Comparison of ENCODE assay signal across 8 mouse cellular contexts in the genomic region with DNA sequence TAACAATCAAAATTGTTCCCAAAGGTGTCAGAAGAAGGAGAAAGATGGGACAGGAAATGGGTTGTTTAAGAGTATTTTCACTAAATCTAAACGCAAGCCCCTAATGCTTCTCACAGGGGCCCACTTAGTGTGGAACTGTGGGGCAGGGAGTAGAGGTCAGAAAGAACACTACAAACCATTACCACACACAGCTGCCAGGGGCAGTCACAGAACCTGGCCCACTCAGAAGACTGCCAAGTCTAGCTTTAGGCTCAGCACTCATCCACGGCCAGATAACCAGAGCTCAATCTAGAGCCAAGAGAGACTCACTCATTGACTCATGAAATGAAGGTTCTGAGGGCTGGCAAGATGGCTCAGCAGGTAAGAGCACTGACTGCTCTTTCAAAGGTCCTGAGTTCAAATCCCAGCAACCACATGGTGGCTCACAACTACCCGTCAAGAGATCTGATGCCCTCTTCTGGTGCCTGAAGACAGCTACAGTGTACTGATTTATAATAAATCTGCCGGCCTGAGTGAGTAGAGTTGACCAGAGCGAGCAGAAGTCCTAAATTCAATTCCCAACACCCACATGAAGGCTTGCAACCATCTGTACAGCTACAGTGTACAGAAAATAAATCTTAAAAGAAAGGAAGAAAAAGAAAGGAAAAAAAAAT. TPM values are rescaled to one million over a fixed set of nuclear protein-coding genes. Genes with fewer than 3 reads are reported as not detected.
DNase-seq lines count a peak whose midpoint lies in the region; ATAC-seq and TF ChIP-seq lines count a peak whose summit lies in the region.

No protein-coding gene starts in this region.

- peak overlapping the region; percentile 90 for H3K4me2 ChIP-seq in forebrain, embryonic 12.5 days
- peak overlapping the region; percentile 82 for H3K4me2 ChIP-seq in limb, embryonic 14.5 days (replicated peaks; ENCODE audit: low read depth, low read length, severe bottlenecking)
- peak overlapping the region; percentile 82 for H3K4me2 ChIP-seq in stomach, embryonic 16.5 days (ENCODE audit: low read depth, low read length)

- ATAC-seq in megakaryocyte, adult 5-6 weeks (ENCODE audit: poor library complexity, severe bottlenecking): no peak
- ATAC-seq in forebrain, embryonic 12.5 days (ENCODE audit: low FRiP score): no peak
- ATAC-seq in limb, embryonic 14.5 days (ENCODE audit: low FRiP score, low read depth): no peak
- ATAC-seq in stomach, embryonic 16.5 days (ENCODE audit: insufficient read depth, low FRiP score): no peak

- H3K4me3 ChIP-seq in megakaryocyte, embryonic 14.5 days (replicated peaks): peak overlapping the region; percentile 94
- H3K4me3 ChIP-seq in forebrain, embryonic 12.5 days (replicated peaks): peak overlapping the region; percentile 82
- H3K4me3 ChIP-seq in limb, embryonic 14.5 days (replicated peaks; ENCODE audit: low read length): peak overlapping the region; percentile 74
- peak overlapping the region; percentile 94 for H3K4me3 ChIP-seq in stomach, embryonic 16.5 days (replicated peaks; ENCODE audit: low read length)

- TF ChIP-seq POLR2A in limb, embryonic 14.5 days (IDR thresholded peaks at IDR 0.05; ENCODE audit: borderline replicate concordance, extremely low read depth, insufficient read depth, insufficient read length): no peak

- H3K9me3 ChIP-seq in megakaryocyte, embryonic 14.5 days: 0 out of 2 replicates have a peak, but pooled peaks cover 4% of the 10 kb centered on the region
- no peaks in the 10 kb centered on the region for H3K9me3 ChIP-seq in forebrain, embryonic 12.5 days
- H3K9me3 ChIP-seq in limb, embryonic 14.5 days (ENCODE audit: control insufficient read depth, low read length): no peaks in the 10 kb centered on the region
- H3K9me3 ChIP-seq in stomach, embryonic 16.5 days (replicated peaks; ENCODE audit: control insufficient read depth, low read length): no peaks in the 10 kb centered on the region

- peaks cover 47% of the 10 kb centered on the region for H3K27me3 ChIP-seq in megakaryocyte, embryonic 14.5 days (replicated peaks)
- no peaks in the 10 kb centered on the region for H3K27me3 ChIP-seq in forebrain, embryonic 12.5 days
- no peaks in the 10 kb centered on the region for H3K27me3 ChIP-seq in limb, embryonic 14.5 days (ENCODE audit: control insufficient read depth, insufficient read depth, low read length)
- no peaks in the 10 kb centered on the region for H3K27me3 ChIP-seq in stomach, embryonic 16.5 days (ENCODE audit: control insufficient read depth, insufficient read depth, low read length)

- peak overlapping the region; percentile 89 for H3K27ac ChIP-seq in forebrain, embryonic 12.5 days
- H3K27ac ChIP-seq in limb, embryonic 14.5 days (replicated peaks; ENCODE audit: low read depth, low read length): peak overlapping the region; percentile 96
- peak overlapping the region; percentile 97 for H3K27ac ChIP-seq in stomach, embryonic 16.5 days (ENCODE audit: low read length)

- DNase-seq in limb, embryonic 14.5 days (ENCODE audit: low spot score): no peak
- no peak for DNase-seq in cerebellum, adult 11-12 months
- no peak for DNase-seq in c-Kit-positive CD71-positive TER-119-positive erythroid progenitor cells, embryonic 14.5 days (ENCODE audit: low spot score)
- no peak for DNase-seq in urinary bladder, postnatal 25 days (ENCODE audit: low spot score)

- H3K36me3 ChIP-seq in megakaryocyte, embryonic 14.5 days (replicated peaks; ENCODE audit: low read length): peaks cover 50% of the 10 kb centered on the region
- peaks cover 36% of the 10 kb centered on the region for H3K36me3 ChIP-seq in forebrain, embryonic 12.5 days (replicated peaks)
- peaks cover 37% of the 10 kb centered on the region for H3K36me3 ChIP-seq in limb, embryonic 14.5 days (ENCODE audit: control insufficient read depth, insufficient read depth, low read length)
- H3K36me3 ChIP-seq in stomach, embryonic 16.5 days (ENCODE audit: control insufficient read depth, insufficient read depth, low read length): peaks cover 30% of the 10 kb centered on the region

- WGBS in forebrain, embryonic 12.5 days: 51% methylated on average over 5 of the region's 5 CpGs
- 43% methylated on average over 5 of the region's 5 CpGs for WGBS in limb, embryonic 14.5 days
- 28% methylated on average over 5 of the region's 5 CpGs for WGBS in stomach, embryonic 16.5 days

- H3K9ac ChIP-seq in forebrain, embryonic 12.5 days: peak overlapping the region; percentile 96
- peak overlapping the region; percentile 95 for H3K9ac ChIP-seq in limb, embryonic 14.5 days (ENCODE audit: low read depth, low read length, severe bottlenecking)
- H3K9ac ChIP-seq in stomach, embryonic 16.5 days (ENCODE audit: low read length): peak overlapping the region; percentile 98

- H3K4me1 ChIP-seq in megakaryocyte, embryonic 14.5 days: peaks cover 33% of the 10 kb centered on the region
- peaks cover 53% of the 10 kb centered on the region for H3K4me1 ChIP-seq in forebrain, embryonic 12.5 days
- peaks cover 29% of the 10 kb centered on the region for H3K4me1 ChIP-seq in limb, embryonic 14.5 days (ENCODE audit: control insufficient read depth, insufficient read depth, low read length)
- H3K4me1 ChIP-seq in stomach, embryonic 16.5 days (ENCODE audit: control insufficient read depth, insufficient read depth, low read length): peaks cover 28% of the 10 kb centered on the region

RNA-seq across cellular contexts. Expression of a gene that starts 2.4 kb away (rescaled TPM):
- 78.9 and 135 TPM in 2 replicates for polyA plus RNA-seq in megakaryocyte, embryonic 14.5 days (2012; ENCODE audit: insufficient read depth, low replicate concordance)
- 12.2 and 12.4 TPM in 2 replicates for total RNA-seq in megakaryocyte, adult 5-6 weeks (2015)
- 18.2 and 52.7 TPM in 2 replicates for total RNA-seq in megakaryocyte, adult 5-6 weeks (2017)
- 33.0 and 41.4 TPM in 2 replicates for polyA plus RNA-seq in forebrain, embryonic 12.5 days (2016; fragmentation: Nextera tagmentation; extraction: Ambion mirVana)
- 111 and 152 TPM in 2 replicates for polyA plus RNA-seq in limb, embryonic 14.5 days (2012; rRNA removed)
- 30.5 and 44.5 TPM in 2 replicates for polyA plus RNA-seq in limb, embryonic 14.5 days (2014; fragmentation: Nextera tagmentation; extraction: Ambion mirVana)
- 27.8 and 34.1 TPM in 2 replicates for polyA plus RNA-seq in stomach, embryonic 16.5 days (2015; fragmentation: Nextera tagmentation; extraction: Ambion mirVana)

RNA-seq across cellular contexts. Expression of a gene that starts 17.5 kb away (rescaled TPM):
- 0.29 TPM in 1 of 2 replicates, not detected in the other for polyA plus RNA-seq in megakaryocyte, embryonic 14.5 days (2012; ENCODE audit: insufficient read depth, low replicate concordance)
- total RNA-seq in megakaryocyte, adult 5-6 weeks (2015): not detected in 2 replicates
- total RNA-seq in megakaryocyte, adult 5-6 weeks (2017): not detected in 2 replicates
- polyA plus RNA-seq in forebrain, embryonic 12.5 days (2016; fragmentation: Nextera tagmentation; extraction: Ambion mirVana): not detected in 2 replicates
- polyA plus RNA-seq in limb, embryonic 14.5 days (2012; rRNA removed): 0.13 and 0.41 TPM in 2 replicates
- polyA plus RNA-seq in limb, embryonic 14.5 days (2014; fragmentation: Nextera tagmentation; extraction: Ambion mirVana): 0.26 TPM in 1 of 2 replicates, not detected in the other
- polyA plus RNA-seq in stomach, embryonic 16.5 days (2015; fragmentation: Nextera tagmentation; extraction: Ambion mirVana): 2.0 and 2.6 TPM in 2 replicates

RNA-seq across cellular contexts. Expression of a gene that starts 21.4 kb away (rescaled TPM):
- 0.77 TPM in 1 of 2 replicates, not detected in the other for polyA plus RNA-seq in megakaryocyte, embryonic 14.5 days (2012; ENCODE audit: insufficient read depth, low replicate concordance)
- 0.96 TPM in 1 of 2 replicates, not detected in the other for total RNA-seq in megakaryocyte, adult 5-6 weeks (2015)
- not detected in 2 replicates for total RNA-seq in megakaryocyte, adult 5-6 weeks (2017)
- 1.4 and 1.9 TPM in 2 replicates for polyA plus RNA-seq in forebrain, embryonic 12.5 days (2016; fragmentation: Nextera tagmentation; extraction: Ambion mirVana)
- polyA plus RNA-seq in limb, embryonic 14.5 days (2012; rRNA removed): 3.4 and 4.8 TPM in 2 replicates
- 2.8 and 3.1 TPM in 2 replicates for polyA plus RNA-seq in limb, embryonic 14.5 days (2014; fragmentation: Nextera tagmentation; extraction: Ambion mirVana)
- polyA plus RNA-seq in stomach, embryonic 16.5 days (2015; fragmentation: Nextera tagmentation; extraction: Ambion mirVana): 1.8 and 2.0 TPM in 2 replicates

RNA-seq across cellular contexts. Expression of a gene that starts 27.9 kb away (rescaled TPM):
- polyA plus RNA-seq in megakaryocyte, embryonic 14.5 days (2012; ENCODE audit: insufficient read depth, low replicate concordance): 31.8 and 36.2 TPM in 2 replicates
- total RNA-seq in megakaryocyte, adult 5-6 weeks (2015): 57.1 and 70.8 TPM in 2 replicates
- total RNA-seq in megakaryocyte, adult 5-6 weeks (2017): 69.3 and 94.9 TPM in 2 replicates
- 93.1 and 96.9 TPM in 2 replicates for polyA plus RNA-seq in forebrain, embryonic 12.5 days (2016; fragmentation: Nextera tagmentation; extraction: Ambion mirVana)
- 67.2 and 68.9 TPM in 2 replicates for polyA plus RNA-seq in limb, embryonic 14.5 days (2012; rRNA removed)
- polyA plus RNA-seq in limb, embryonic 14.5 days (2014; fragmentation: Nextera tagmentation; extraction: Ambion mirVana): 44.7 and 60.5 TPM in 2 replicates
- 55.9 and 57.7 TPM in 2 replicates for polyA plus RNA-seq in stomach, embryonic 16.5 days (2015; fragmentation: Nextera tagmentation; extraction: Ambion mirVana)

RNA-seq across cellular contexts. Expression of a gene that starts 35.0 kb away (rescaled TPM):
- not detected in 2 replicates for polyA plus RNA-seq in megakaryocyte, embryonic 14.5 days (2012; ENCODE audit: insufficient read depth, low replicate concordance)
- total RNA-seq in megakaryocyte, adult 5-6 weeks (2015): 0.62 TPM in 1 of 2 replicates, not detected in the other
- 0.62 TPM in 1 of 2 replicates, not detected in the other for total RNA-seq in megakaryocyte, adult 5-6 weeks (2017)
- 5.5 and 8.2 TPM in 2 replicates for polyA plus RNA-seq in forebrain, embryonic 12.5 days (2016; fragmentation: Nextera tagmentation; extraction: Ambion mirVana)
- polyA plus RNA-seq in limb, embryonic 14.5 days (2012; rRNA removed): 1.1 and 1.3 TPM in 2 replicates
- polyA plus RNA-seq in limb, embryonic 14.5 days (2014; fragmentation: Nextera tagmentation; extraction: Ambion mirVana): 1.0 TPM in 1 of 2 replicates, not detected in the other
- polyA plus RNA-seq in stomach, embryonic 16.5 days (2015; fragmentation: Nextera tagmentation; extraction: Ambion mirVana): 9.2 and 14.3 TPM in 2 replicates
